Mouse (Mus musculus) large intestine, adult 2 months (tissue): Measurements from ENCODE around the gene Cd200r4. TPM values are rescaled to one million over a fixed set of nuclear protein-coding genes. Genes with fewer than 3 reads are reported as not detected.
"Not testable (repeated sequence)": the region's sequence is repeated elsewhere in the genome, so short reads cannot be mapped to it uniquely, and the experiment has no call there.

ENCODE experiments used
- DNase-seq: peaks from one replicate; pipeline ENCODE4 v3.0.0-alpha.2; 2012; ENCODE audit warnings: low read depth, low spot score
- WGBS: fragments of 180-500 bp; shearing (Covaris S2); methylation state at CpG from one replicate; pipeline ENCODE4 v1.1.7; 2018; 5-methylcytosine and 5-hydroxymethylcytosine counted together
- polyA plus RNA-seq: library from polyadenylated mRNA; depleted of rRNA; stranded (reverse); fragments of >200 nt; gene quantifications from 2 replicates; pipeline ENCODE4 v1.2.3, GENCODE M21; 2012; rRNA removed

The Cd200r4 gene
- polyA plus RNA-seq, 1 experiment, result 1.2 TPM

DNA sequence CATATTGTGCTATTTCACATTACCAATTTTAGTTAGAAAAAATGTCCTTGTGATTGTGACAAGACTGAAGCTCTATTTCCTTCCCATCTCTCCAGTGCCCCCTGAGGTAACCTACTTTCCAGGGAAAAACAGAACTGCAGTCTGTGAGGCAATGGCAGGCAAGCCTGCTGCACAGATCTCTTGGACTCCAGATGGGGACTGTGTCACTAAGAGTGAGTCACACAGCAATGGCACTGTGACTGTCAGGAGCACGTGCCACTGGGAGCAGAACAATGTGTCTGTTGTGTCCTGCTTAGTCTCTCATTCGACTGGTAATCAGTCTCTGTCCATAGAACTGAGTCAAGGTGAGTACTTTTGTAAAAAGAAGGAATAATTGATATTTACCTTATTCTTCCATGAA, 21.7 kb downstream of the Cd200r4 start:
- WGBS, result 15% methylated on average over 2 of the region's 2 CpGs
- DNase-seq, result not testable (repeated sequence)

DNA sequence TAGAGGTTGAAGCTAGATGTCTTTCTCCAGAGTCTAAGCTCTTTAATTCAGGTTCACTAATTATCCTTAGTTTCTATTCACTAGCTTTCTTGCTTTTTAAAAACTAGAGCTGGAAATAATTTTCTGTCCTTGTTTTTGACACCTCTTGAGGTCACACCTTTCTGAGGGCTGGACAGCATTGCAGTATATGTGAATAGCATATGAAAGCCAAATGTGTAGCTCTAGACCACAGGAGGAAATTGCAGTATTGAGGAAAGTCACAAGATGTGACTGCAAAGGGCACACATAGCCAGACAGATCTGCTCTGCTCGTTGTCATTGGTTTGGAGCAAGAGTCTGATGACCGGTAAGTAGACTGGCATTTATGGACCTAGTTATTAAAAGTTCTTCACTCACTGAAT, 55.3 kb downstream of the Cd200r4 start, which contains the start of gene Cd200r2:
TSS of gene Cd200r2 (plus strand) at position 301 of the 400 bp plus-strand sequence.
- DNase-seq, result no peak
- 91% methylated on average over 2 of the region's 2 CpGs for WGBS

DNA sequence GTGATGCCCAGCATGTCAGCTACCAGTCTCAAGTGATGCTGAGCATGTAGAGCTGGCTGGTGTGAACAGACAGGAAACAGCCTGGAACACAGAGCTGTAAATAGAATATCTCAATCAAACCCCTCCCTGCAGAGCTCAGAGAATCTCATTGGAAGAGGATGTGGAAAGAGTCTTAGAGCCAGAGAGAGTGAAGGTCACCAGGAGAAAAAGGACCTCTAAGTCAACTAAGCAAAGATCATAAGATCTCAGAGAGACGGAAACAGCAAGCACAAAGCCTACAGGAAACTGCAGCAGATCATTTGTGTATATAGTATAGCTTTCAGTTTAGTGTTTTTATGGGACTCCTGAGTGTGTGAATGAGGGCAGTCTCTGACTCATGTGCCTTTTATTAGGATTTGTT, 63.6 kb downstream of the Cd200r4 start:
- 5% methylated on average over 1 of the region's 1 CpGs for WGBS
- DNase-seq, result peak; percentile 58

DNA sequence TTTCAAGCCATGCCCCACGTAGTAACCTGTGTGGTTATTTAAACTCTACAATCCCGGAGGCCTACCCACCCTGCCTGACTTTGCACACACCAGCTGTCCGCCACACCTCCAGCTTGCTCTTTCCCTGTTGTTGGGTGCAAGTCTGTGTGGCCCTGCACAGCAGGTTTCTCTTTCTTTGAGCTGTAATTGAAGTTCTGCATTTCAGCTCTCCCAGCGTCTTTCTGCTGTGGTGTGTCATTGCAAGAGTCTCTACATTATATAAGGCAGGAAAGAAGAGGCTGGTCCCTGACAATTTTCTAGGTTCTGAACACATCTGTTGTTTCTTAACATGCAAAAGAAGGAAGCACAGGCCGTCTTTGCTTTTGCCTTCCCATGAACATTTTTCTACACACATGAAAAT, 65.1 kb downstream of the Cd200r4 start:
- 34% methylated on average over 5 of the region's 5 CpGs for WGBS
- peak; percentile 21 for DNase-seq

DNA sequence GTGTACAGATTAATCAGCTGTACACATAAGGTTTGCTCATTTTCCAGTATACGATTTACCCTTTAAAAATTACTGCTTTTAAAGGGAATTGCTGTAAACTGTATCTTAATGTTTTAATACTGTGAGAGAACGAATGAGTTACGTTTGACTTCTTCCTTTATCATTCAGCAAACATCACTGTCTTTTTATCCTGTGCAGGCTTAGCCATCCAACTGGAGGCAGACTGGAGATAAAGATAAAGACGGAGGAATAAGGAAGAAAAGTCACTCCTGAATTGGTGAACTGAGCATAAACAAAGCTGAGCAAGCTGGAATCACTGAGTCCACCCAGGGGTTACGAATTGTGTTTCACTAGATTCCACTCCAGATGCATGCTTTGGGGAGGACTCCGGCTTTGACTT, 66.1 kb downstream of the Cd200r4 start:
- no peak for DNase-seq
- 80% methylated on average over 6 of the region's 6 CpGs for WGBS

Other genes starting within 250 kb of the Cd200r4 start
- 2.5 and 3.6 TPM in 2 replicates for gene Nepro, start 87.4 kb upstream of the Cd200r4 start, polyA plus RNA-seq
- 4.5 and 4.9 TPM in 2 replicates for gene Gtpbp8, start 65.4 kb upstream of the Cd200r4 start, polyA plus RNA-seq
- gene Cd200r1, start 46.0 kb upstream of the Cd200r4 start, polyA plus RNA-seq, result 0.78 and 1.2 TPM in 2 replicates
- 0.38 and 0.41 TPM in 2 replicates for gene Cd200r2, start 55.4 kb downstream of the Cd200r4 start, polyA plus RNA-seq
- gene Cd200r3, start 131.9 kb downstream of the Cd200r4 start, polyA plus RNA-seq, result 0.09 TPM in 1 of 2 replicates, not detected in the other